Mouse (Mus musculus) lung, adult 2 months (tissue): ENCODE measurements around the gene Vps8.

ENCODE experiments used
- CTCF ChIP-seq: fragments of 200-500 bp; IDR thresholded peaks from 2 replicates; pipeline ENCODE4 v1.5.1; 2011; ENCODE audit warnings: mild to moderate bottlenecking, low read length, control low read depth; ENCODE audit not compliant: insufficient read depth
- POLR2A ChIP-seq: fragments of 200-500 bp; IDR thresholded peaks from 2 replicates; pipeline ENCODE4 v1.6.1; 2011; ENCODE audit warnings: low read depth, mild to moderate bottlenecking, control low read depth, low read length, borderline replicate concordance; ENCODE audit errors: extremely low read depth

- TF ChIP-seq POLR2A (no peak), CTCF (no peak)
These were observed 225.9 kb downstream of the Vps8 start for GRCm38 (mm10) chr16:21648800-21649199.
